Mouse (Mus musculus) spleen, postnatal 4 days (tissue): ENCODE data around the gene Stum.
"Not testable (repeated sequence)": the region's sequence is repeated elsewhere in the genome, so short reads cannot be mapped to it uniquely, and the experiment has no call there.

Source experiments
- DNase-seq, 2 experiments: peaks; one replicate each; pipeline ENCODE4 v3.0.0; 2022; ENCODE audit warnings: low spot score in 2 of 2

Gene Stum

DNA sequence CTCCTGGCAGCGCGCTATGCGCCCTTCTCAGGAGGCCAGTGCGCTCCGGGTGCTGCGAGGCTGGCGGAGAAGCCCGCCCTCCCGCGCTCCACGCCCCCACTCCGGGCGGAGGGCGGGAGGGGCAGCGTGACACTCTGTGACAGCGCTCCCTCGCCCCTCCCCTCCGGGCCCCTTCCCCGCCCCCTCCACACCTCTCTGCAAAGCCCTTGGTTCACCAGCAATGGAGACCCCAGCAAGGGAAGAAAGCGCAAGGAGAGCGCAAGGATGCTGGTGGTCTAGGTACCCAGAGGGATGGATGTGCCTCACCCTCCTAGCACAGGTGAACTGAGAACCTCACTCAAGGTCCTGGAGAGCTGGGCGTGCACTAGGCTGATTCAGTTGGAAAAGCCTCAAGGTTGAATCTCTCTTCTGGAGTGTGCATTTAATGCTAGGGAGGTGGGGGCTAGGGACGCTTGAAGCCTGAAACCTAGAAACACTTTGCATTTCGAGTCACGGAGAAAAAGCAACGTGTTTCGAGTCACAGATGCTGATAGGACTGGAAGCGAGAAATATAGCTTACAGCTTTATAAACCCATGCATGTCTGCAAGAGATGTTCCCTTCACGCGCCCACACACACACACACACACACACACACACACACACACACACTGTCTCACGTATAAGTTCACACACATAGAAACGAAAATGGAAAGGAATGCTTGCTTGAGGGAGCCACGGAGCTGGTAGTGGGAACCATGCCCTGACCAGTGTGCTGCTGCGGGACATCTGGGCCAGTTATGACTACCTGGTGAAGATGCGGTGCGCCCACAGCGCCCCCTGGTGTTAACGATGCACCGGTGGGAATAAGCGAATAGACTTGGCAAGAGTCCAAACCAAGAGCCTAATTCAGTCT is at the start of gene Stum:
Gene Stum, minus strand, starts transcription at position 106 of the 893 bp plus-strand sequence.
- DNase-seq, result peak; percentile 68 to 89

GRCm38 (mm10) chr1:180532671-180533070 is 49.4 kb upstream of the Stum start:
- no peak for DNase-seq

- DNase-seq, result no peak
Observed at GRCm38 (mm10) chr1:180530457-180531263, 47.4 kb upstream of the Stum start.

DNA sequence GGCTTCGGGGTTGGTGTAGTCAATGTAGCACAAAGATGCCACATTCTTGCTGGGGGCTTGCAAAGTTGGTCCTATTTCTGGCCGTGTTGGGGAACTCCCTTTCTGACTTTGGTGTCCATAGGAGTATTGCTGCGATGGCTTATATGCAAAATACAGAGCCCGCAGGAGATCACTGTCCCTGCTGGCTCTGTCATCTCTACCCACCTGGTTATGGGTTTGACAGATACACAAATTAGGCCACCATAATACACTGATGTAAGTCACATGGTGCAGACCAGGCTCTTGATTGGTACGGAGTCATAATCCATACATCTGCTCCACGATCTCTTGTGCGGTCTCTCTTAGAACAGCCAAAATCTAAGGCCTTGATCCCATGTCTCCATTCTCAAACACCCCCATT is 46.5 kb upstream of the Stum start:
- DNase-seq, result no peak

GRCm38 (mm10) chr1:180525301-180525700 is 42.0 kb upstream of the Stum start:
- no peak for DNase-seq

GRCm38 (mm10) chr1:180523320-180523719 is 40.0 kb upstream of the Stum start:
- no peak for DNase-seq

DNA sequence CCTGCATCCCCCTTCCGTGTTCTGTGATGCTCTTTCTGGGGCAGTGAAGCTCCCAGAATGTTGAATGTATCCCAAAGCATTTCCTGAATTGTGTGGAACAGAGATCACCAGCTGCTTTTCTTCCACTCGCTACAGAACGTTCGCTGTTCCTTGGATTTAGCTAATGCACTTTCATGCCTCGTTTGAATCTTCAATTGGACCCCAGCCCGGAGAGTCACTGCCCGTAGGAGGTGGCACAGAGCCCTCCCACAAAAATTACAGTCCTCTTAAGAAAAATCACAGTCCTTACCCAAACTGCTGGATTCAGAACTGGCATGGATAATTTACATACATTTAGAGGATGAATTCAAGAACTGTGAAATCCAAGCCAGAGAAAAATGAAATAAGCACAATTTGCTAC is 36.9 kb upstream of the Stum start:
- no peak for DNase-seq

GRCm38 (mm10) chr1:180519520-180519919 is 36.2 kb upstream of the Stum start:
- no peak for DNase-seq

- not testable (repeated sequence) for DNase-seq
Observed at GRCm38 (mm10) chr1:180518899-180519298, 35.6 kb upstream of the Stum start.

DNA sequence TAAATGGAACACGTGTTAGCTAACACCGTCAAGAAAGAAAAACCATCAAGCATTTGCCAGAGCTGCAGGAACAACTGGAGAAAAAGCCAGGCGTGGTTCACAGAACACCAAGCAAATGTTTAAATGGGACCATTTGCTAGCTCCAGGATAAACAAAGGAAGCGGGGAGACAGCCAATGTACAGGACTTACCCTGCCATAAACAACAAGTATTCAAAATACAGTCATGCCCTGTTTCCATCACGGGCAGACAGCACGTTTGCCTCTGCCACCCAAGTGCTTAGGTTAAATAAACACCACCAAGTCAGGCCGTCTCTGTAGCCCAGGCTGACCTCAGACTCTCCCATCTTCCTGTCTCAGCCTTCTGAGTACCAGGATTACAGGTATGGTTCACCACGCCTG is 35.1 kb upstream of the Stum start:
- no peak for DNase-seq

GRCm38 (mm10) chr1:180517390-180518054 is 34.2 kb upstream of the Stum start:
- DNase-seq, result no peak

- no peak for DNase-seq
Observed at GRCm38 (mm10) chr1:180514077-180514476, 30.8 kb upstream of the Stum start.

DNA sequence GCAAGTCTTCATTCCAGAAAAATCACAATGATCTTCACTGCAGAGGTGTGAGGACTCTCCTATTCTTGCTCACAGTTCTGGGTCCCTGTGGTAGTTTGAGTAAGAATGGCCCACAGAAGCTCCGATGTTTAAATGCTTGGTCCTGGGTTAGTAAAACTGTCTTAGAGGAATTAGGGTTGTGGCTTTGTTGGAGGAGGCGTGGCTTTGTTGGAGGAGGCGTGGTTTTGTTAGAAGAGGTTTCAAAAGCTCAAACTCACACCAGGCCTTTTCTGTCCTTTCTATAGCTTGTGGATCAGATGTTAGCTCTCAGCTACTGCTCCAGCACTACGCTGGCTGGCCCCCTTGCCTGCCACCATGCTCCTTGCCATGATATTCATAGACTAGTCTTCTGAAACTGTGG is 27.6 kb upstream of the Stum start:
- DNase-seq, result no peak

GRCm38 (mm10) chr1:180510442-180510841 is 27.1 kb upstream of the Stum start:
- no peak for DNase-seq

DNA sequence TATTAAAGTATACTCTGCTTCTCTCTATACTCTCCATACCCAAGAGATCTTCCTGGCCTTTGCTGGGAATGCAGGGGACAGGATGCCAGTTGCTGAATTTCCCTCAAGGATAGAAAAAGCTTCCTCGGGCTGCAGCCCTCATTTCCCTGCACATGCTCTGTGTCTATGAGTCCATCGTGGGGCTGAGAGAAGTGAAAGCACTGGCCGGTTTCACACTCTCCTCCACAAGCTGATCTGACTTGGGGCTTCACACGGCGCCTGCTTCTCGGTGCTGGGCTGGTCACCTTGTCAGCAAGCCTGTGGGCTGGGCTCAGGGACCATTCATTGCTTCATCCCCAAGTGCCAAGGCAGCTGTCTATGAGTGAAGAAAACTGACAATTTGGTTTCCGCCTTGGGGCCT is 25.4 kb upstream of the Stum start:
- no peak for DNase-seq

DNA sequence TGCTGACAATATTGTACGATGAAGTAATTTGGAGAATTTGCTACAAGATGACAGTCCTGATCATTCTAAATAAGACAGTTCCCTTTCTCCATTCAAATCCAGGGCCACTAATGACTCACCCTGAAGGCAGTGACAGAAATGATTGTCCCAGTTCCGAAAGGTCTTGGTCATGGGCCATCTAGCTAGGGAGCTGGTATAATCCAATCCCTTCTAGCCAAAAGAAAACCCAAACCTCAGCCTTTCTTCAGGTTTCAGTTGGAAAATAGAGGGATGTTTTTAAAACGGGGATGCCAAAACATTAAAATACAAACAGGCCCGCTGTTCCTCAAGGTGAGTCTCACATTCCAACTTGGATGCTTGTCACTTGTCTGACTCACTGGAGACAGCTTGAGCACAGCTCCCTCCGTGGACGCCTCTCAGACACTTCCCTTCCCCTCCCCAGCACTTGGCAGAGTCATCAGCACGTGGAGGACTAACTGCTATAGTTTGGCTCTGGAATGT is 24.0 kb upstream of the Stum start:
- no peak for DNase-seq

DNA sequence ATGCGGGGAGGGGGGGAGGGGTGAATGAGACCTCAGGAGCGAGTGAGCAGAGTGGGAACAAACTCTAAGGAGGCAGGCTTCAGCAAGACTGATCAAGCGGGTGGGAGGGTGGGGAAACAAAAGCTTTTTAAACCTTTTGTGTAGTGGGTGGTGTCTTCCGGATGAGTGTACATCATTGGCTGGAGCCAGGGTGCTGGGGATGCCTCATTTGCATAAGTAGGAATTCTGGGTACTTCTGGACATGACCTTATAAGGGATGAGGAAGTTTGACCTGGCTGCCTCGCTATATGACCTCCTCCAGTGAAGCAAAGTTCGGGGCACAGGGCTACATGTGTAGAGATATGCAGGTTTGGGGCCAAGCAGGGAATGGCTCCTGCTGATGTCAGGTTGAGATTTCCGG is 23.0 kb upstream of the Stum start:
- no peak for DNase-seq

DNA sequence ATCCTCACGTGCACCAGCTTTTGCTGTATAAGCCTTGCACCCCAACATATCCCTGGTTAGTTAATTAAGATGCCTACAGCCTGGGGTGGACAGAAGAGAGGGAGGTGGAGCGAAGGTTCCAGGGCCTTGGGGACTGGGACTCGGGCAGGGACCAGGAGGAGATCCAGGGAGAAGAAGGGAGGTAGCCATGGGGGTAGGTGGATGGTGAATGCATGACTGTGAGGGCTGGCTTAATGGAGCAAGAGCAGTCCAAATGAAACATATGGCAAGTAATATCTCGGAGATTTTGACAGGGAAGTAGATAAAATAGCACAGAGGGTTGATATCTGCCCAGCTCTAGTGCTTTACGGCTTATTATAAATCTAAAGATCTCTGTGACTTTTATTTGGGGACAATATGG is 21.6 kb upstream of the Stum start:
- DNase-seq, result no peak

- no peak for DNase-seq
Observed at GRCm38 (mm10) chr1:180503484-180503883, 20.2 kb upstream of the Stum start.

- no peak for DNase-seq
Observed at GRCm38 (mm10) chr1:180502566-180502965, 19.3 kb upstream of the Stum start.

DNA sequence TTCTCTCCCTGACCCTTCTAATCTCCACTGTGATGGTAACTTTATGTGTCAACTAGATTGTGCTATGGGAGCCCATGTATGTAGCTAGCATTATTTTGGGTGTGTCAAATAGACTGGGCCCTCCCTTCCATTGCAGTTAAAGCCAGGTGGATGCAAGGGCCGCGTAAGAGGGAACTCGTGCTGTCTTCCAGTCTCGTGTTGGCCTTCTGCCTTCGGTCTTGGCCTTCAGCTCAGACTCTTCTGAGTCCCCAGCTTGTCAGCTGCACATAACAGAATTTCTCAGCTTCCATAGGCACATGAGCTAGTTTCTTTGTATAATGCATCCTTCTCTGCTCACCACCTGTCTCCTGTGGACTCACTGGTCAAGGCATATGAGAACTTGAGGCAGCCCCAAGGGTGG is 17.3 kb upstream of the Stum start:
- no peak for DNase-seq

- no peak for DNase-seq
Observed at GRCm38 (mm10) chr1:180500218-180500617, 16.9 kb upstream of the Stum start.
